Mouse (Mus musculus) cerebellum, postnatal 4 days (tissue): ENCODE measurements around the gene Myh7.

Experiments
- DNase-seq, 2 experiments: peaks; one replicate each; pipeline ENCODE4 v3.0.0; 2022; ENCODE audit warnings: low spot score in 2 of 2, mixed read lengths in 1 of 2

Myh7 gene

DNA sequence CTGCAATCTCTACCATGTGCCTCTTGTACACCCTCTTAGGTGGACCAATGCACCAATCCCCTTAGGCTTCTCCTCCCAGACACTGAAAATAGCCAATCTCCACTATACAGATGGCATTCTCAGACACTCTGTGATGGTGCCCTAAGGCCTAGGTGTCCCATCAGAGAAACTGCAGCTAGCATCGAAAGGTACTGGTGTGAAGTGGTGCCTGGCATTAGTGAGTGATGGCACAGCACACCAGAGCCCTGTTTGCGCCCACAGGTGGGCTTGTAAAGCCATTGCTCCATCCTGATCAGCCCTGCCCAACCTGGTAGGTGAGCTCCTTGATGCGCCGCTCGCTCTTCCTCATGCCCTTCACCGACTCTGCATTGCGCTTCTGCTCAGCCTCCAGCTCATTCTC is 50.5 kb downstream of the Myh7 start:
- no peak for DNase-seq

DNA sequence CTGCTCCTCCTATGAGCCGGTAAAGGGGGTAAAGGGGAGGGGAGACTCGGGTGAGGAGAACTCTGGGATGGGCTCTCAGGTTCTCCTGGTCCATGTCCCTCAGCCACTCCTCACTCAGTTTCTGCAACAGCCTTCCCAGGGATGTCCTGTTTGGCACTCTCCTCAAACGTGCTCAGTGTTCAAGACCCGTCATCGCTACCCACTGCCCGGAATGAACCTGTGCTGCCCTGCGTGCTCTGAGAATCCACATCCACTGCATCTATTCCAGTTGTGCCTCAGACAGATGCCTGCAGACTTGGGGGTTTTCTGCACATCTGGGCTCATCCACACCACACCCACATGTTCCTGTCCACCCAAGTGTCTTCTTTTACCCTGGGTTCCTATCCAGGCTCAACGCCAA is 51.9 kb downstream of the Myh7 start:
- DNase-seq: no peak

DNA sequence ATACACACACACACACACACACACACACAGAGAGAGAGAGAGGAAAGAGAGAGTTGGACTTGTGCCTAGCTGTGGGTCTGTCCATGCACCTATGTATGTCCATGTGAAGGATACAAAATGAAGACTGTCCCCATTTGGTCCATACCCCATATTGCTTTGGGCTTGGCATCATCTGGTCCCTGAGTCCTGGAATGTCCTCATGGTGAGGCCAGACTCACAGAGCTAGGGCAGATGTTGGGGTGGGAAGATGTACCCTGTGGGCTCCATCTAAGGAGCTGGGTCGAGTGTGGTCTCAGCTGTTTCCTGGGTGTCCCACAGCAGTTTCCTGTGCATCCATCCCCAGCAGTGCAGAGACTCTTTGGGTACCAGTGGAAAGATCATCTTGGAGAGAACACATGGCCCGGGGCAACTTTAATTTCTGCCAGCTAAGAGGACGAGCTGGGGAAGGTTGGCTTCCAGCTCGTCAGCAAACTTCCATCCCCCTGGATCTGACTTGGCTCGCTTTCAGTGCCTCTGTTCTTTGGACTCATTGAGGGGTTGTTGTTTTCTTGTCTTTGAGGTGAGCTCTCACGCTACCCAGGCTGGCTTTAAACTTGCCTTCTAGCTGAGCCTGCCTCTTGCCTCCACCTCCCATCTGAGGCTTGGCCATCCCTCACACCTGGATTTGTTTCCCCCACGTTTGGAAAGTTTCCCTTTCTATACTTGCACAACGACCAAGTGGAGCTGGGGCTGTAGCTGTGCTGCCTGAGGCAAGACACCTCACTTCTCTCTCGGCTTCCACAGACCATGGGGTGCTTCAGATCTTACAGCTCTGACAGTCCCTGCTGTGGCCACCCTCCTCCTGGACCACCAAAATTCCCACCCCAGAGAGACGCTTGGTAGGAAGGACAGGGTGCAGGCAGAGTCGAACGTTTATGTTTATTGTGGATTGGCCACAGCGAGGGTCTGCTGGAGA is 53.1 kb downstream of the Myh7 start:
- DNase-seq: no peak

DNA sequence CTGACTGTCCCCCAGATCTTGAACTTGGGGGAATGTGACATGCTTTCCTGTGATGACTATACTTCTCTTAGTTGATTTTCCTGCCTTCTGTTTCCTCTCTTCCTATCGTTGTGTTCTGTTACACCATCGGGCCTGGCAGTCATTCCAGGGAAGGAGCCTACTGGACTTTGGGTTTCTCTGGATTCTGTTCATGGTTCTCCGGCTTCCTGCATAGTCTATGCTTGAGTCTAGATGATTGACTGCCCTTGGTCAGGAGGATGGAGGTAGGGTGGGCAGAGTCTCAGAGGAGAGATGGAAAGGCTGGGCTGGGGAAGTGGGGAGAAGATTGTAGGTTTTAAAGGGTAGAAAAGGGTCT is 54.3 kb downstream of the Myh7 start:
- DNase-seq: no peak

DNA sequence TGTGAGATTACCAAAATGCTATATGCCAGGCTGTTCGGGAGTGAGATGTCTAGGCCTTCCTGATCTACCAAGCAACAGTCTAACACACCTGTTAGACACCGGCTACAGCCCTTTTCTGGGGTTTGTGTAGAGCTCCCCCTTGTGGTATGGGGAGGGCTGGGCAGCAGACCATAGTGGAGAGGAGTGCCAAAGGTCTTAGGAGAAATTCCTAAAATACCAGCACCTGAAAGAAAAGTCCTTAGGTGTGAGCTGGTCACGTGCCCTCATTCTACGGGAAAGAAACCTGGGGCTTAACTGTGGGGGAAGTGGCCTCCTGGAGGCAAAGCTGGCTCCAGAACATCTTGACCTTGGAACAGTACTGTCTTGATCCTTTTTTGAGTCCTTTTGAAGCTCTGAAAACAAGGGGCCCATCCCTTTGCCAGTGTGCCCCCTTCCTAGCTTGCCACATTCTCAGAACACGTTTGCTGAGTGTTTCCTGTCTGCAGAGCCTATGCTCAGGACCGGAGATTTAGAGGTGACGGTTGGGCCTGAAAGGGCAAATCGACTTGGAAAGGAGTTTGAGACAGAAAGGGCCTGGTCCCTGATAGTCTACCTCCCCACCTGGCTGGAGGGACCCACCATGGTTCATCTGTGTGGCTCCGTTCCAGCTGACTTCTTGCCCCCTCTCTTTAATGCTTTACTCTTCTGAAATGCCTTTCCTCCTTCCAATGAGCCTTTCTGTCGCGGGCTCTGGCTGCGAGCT is 54.8 kb downstream of the Myh7 start:
- DNase-seq: peak in 1 of 2 experiments; percentile 59

DNA sequence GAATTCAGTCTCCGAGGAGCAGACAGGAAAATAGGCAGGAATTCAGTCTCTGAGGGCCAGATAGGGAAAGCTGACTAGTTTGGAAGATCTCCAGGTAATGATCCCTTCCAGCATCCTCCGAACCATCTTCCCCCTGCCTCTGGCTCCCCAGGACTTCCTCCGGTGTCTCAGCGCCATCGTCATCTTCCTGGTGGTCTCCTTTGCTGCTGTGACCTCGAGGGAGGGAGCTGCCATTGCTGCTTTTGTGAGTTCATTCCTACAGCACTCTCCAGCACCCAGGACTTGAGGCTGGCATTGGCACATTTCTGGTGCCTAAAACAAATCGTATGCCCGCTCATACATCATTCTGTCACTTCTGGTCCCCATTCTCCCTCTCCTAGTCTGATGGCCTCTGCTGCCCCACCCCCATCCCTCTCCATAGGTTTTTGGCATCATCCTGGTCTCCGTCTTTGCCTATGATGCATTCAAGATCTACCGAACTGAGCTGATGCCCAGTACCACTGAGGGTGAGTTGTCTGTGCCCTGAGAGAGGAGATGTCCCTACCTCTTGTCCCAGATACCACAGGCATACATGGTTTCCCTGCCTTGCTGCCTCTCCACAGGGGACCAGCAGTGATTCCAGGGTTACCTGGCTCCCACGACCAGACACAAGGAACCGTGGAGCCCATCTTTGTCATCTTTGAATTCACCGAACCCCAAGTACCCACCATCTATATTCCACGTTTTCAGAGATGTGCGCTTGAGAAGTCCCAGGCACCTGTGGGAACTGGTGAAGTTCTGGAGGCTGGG is 55.8 kb downstream of the Myh7 start:
- DNase-seq: no peak

DNA sequence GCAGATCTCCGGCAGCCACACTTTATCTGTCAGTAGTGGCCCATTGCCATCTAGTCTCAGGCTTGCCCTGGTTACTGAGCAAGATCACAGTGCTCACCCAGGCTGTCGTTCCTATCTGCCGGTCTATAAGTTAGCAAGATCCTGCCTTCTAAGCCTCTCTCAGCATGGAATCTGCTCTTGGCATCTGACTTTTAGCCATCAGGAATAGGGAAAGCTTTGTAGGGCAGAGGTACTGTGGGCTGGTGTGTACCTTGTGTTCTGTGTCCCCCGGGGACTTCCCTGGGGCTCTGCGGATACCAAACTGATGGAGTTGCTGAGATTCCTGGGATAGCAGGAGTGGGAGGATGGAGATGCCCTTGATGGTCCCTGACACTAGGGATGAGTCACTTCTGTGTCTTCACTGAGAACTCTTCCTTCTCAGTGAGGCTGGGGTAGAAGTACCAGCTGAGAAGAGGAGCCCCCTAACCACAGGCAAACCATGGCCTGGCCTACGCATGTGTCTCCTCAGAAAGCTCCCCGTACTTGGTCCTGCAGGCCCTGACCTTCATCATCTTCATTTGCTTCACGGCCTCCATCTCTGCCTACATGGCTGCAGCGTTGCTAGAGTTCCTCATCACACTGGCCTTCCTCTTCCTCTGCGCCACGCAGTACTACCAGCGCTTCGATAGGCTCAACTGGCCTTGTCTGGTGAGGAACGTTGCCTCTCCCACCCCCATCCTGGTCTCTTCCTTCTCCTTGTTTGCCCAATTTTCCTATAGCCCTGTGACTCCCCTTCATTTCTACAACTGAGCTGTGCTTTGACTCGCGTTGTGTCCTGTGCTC is 56.9 kb downstream of the Myh7 start:
- DNase-seq: no peak

DNA sequence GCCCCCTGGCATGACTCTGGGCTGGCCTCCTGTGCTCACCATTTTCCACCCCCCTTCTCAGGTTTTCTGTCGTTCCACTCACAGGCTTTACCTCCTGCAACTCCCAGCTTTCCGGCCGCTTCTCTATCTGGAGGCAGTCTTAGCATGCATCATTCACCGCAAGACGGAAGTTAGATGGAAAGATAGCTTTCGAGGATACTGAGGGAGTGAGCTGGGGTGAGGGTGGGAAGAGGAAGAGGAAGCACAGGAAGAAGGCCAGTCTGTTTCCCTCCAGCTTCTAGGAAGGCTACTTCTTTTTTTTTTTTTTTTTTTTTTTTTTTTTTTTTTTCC is 57.6 kb downstream of the Myh7 start:
- DNase-seq: no peak

DNA sequence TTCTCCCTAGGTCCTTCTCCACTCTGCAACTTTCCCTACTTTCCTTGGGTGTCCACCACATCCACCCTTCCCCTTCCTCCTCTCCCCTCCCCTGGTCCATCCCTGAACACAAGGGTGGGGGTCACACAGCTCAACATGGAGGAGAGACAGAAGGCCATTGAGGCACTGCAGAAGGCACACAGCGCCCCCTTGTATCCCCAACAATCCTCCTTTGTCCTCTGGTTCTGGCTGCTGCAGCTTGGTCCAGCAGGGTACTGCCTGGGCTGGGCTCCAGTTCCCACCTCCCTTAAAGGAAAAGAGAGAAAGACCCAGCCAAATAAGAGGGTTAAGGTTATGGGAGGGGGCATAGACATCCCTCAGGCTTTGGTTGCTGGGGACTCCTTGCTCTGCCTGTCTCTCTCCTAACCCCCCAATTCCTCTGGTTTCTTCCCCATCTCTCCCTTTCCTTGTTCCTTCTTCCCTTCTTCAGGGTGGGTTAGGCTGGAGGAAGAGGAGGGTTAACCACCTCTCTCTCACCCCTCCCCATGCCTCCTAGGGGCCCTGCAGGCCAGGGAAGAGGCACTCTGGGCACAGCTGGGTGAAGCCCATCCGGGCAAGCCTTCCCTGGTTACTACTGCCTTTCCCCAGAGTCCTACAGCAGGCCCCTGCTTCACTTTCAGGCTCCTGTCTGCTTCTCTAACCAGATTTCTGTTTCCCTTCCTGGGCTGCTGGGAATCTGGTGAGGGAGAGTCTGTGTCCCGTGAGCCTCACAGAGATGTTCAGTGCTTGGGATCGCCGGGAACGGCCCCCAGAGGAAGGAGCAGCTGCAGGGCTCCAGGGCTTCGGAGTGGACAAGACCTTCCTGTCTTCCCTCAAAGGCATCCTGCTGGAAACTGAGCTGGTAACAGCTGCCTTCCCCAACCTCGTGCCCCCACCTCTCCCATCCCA is 58.3 kb downstream of the Myh7 start, which contains the start of gene Cmtm5:
Gene Cmtm5, plus strand, starts transcription at position 358 of the 927 bp plus-strand sequence.
- peak in 1 of 2 experiments; percentile 49 for DNase-seq

DNA sequence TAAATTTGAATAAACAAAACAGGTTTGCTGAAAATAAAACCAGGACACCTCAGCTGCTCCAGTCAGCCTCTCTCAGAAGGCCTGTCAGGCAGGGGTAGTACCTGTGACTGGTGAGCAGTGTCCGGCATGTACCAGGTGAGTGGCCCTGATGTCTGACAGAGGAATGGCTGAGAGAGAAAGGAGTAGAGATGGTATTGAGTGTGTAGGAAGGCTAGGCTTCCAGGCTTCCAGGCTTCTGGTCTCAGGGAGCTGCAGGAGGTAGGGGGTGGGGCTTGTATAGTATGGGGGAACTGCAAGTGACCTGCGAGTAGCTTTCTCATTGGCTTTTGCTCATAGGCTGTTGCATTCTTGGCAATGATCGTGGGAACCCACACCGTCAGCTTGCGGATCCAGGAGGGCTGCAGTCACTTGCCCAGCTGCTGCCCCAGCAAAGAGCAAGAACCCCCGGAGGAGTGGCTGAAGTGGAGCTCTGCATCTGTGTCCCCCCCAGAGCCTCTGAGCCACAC is 61.7 kb downstream of the Myh7 start, which contains the start of gene Il25:
Gene Il25, plus strand, starts transcription at position 51 of the 506 bp plus-strand sequence.
- DNase-seq: no peak

DNA sequence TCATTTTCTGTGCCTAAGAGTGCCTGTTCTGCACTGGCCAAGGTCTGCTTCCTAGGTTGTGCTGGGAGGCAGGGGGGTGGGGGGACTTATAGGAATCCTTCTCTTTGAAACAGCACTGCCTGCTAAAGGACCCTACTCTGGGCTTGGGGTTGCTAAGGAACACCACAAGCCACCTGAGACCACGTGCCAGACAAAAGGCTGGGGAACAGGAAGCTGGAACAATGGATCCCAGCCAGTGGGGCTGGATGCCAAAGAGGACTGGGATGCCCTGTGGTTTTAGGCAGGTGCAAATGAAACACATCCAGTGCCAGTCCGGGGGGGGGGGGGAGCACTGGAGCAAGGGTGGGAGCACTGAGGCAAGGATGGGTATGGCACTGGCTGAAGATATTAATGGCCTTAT is 64.0 kb downstream of the Myh7 start:
- peak in 1 of 2 experiments; percentile 31 for DNase-seq

DNA sequence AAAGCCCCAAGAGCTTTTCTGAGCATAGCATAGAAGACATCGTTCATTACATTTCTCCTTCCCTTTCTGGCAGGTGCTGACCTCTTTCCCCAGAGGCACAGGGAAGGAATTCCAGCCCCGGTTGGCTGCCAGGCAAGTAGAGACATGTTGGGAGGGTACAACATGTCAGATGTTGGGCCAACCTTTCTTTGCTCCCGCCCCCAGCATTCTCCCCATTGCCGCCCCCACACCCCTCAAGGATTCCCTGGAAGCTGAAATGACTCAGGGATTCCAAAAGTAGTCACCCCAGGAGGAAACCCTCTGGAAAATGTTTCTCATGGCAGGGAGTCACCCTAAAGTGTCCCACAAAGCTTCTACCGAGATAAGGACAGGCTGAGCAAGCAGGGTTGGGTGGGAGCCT is 64.6 kb downstream of the Myh7 start:
- DNase-seq: no peak

DNA sequence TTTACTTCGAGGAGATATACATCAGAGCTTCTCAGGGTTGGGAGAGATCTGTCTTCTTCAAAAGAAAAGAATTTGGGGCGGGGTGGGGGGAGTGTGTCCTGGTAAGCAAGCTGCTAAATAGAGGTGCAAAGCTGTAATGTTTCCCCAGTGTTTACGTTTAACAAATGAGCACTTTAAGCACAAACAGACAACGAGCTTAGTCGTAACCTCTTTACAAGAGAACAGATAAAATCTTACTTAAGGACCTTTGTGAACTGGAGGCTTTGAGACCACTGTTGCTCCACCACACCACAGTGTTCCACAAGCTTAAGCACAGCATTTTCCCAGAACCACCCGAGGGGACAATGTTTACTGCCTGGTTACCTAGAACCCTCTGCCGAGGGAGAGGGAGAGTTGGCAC is 67.1 kb downstream of the Myh7 start:
- DNase-seq: no peak

DNA sequence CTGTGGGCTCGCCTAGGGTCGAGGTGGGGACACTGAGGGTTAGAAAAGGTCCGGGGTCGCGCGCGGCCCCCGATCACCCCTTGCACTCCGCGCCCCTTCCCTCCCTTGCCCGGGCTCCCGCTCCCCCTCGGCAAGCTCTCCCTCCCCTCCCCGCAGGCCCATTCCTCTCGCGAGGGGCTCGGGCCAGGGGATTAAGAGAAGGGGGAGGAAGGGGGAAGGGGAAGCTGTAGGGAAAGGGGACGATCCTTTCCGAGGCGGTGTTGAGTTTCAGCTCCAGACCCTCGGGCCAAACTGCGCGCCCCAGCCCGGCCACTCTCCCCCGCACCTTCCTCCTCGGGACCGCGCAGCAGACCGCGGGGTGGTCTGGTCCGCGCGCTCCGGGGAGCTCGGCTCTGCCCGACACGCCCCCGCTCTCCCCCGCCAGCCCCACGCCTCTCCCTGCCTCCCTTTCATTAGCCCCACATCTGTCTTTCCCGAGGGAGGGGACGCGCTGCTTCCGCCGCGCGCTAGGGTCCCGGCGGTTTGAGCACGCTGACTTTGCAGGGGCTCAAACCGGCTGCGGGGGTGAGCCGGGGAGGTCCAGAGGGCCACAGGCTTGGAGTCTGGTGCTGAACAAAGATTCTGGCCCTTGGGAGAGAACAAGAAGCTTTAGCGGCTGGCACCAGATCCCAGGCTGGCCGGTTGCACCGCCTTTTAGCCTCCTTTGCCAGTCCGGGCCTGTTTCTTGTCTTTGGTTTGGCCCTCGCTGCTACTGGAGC is 67.8 kb downstream of the Myh7 start:
- DNase-seq: peak in 1 of 2 experiments; percentile 58

DNA sequence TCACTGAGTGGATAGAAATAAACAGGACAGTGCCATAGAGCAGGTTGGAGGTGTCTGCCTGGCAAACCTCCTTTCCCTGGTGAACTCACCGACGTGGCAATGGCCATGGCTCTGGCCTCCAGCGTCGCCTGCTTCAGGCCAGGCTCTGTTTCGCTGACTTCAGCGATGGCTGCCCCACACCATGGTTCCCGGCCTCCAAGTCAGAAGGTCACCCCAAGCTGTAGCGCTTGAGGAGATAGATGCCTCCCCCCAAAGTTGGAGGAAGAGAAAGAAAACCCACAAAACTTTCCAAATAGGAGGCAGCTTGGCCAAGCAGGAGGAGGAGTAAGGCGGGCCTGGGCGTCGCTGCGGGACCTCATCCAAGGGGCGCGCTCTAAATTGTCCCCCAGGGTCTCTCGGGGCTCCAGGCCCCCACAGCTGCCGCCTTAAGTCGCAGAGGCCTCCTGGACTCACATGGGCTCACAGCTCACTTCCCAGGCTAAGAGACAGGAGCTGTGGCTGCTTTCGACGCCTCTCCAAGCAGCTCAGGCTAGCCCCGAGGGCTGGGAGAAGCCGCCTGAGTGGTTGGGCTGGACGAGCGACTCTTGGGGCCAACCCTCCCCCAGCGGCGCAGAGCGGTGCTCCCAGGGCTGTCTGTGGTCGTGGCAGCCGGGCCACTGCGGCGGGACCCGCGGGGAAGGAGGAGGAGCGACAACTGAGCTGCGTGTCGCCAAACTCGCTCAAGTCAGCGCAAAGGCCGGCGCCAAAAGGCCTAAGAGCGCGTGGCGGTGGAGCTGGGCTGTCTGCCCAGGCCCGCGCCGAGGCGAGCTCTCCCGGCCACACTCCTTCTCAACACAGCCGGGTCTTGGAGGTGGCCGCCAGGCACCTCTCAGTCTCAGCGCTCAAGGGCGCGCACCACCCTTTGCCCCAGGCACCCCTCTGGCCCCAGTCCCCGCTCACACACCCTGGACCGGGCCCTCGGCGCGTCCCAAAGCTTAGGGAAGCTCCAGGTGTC is 68.8 kb downstream of the Myh7 start, which contains the start of gene Efs:
Gene Efs, minus strand, starts transcription at position 778 of the 994 bp plus-strand sequence.
- DNase-seq: peak; percentile 48 to 72

DNA sequence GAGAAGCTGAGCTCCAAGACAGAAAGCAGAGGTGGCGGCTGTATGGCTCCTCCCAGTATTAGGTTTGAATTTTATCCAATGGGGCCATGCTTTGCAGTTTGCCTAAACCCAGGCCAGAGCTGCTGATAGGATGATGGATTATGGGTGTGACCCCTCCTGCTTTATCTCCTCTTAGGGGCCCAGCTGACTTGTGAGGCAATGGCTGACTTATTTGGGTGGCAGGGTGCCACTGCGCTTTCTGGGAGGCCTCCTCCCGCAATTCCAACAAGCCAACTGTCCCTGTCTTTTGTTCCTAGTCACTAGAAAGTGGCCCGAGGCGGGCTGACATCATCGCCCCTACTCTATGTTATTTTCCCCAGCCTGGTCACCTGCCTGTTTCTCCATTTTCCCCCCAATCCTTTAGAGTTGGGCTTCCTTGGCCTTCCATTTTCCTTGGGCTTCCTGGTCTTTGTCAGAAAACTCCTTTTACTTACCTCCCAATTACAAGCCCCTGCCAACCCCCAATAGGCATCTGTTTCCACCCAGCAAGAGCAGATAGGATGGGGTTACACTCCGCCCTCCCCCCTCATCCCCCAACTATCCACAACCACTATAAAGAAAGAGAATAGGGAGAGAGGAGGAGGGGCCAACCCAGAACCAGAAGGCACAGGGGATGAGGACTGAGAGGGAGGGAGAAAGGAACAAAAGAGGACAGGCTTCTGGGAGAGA is 69.6 kb downstream of the Myh7 start:
- peak in 1 of 2 experiments; percentile 53 for DNase-seq
